Mouse (Mus musculus): ENCODE data around the gene Ccdc22.
A peak's percentile ranks its signal among the peaks of the same experiment; 100 is the strongest.

Ccdc22 gene

GRCm38 (mm10) chrX:7604879-7605574, at the start of gene Ccdc22:
TSS of gene Ccdc22 (minus strand) at chrX:7605517.
- DNase-seq (ENCODE audit: low spot score) = peak; percentile 81

GRCm38 (mm10) chrX:7648671-7649304, 43.5 kb upstream of the Ccdc22 start:
- DNase-seq (ENCODE audit: low spot score) = peak; percentile 87

GRCm38 (mm10) chrX:7645349-7645748, 40.0 kb upstream of the Ccdc22 start:
- peak; percentile 46 for DNase-seq (ENCODE audit: low spot score)

- DNase-seq (ENCODE audit: low spot score) = no peak
Measured at GRCm38 (mm10) chrX:7640785-7641184, 35.5 kb upstream of the Ccdc22 start.

GRCm38 (mm10) chrX:7639536-7640325, 34.4 kb upstream of the Ccdc22 start:
- no peak for DNase-seq (ENCODE audit: low spot score)

GRCm38 (mm10) chrX:7638401-7639091, 33.2 kb upstream of the Ccdc22 start, which contains the start of gene Syp:
TSS of gene Syp (plus strand) at chrX:7638471.
- DNase-seq (ENCODE audit: low spot score) = peak; percentile 82

GRCm38 (mm10) chrX:7635101-7635500, 29.8 kb upstream of the Ccdc22 start:
- no peak for DNase-seq (ENCODE audit: low spot score)

- no peak for DNase-seq (ENCODE audit: low spot score)
Measured at GRCm38 (mm10) chrX:7632560-7632959, 27.2 kb upstream of the Ccdc22 start.

GRCm38 (mm10) chrX:7617889-7618551, 12.7 kb upstream of the Ccdc22 start:
- no peak for DNase-seq (ENCODE audit: low spot score)

GRCm38 (mm10) chrX:7610536-7611258, 5.4 kb upstream of the Ccdc22 start:
- DNase-seq (ENCODE audit: low spot score) = no peak

GRCm38 (mm10) chrX:7610035-7610434, 4.7 kb upstream of the Ccdc22 start:
- no peak for DNase-seq (ENCODE audit: low spot score)

- DNase-seq (ENCODE audit: low spot score) = no peak
Measured at GRCm38 (mm10) chrX:7606783-7607182, 1.5 kb upstream of the Ccdc22 start, which contains the start of gene Cacna1f. TSS of gene Cacna1f (plus strand) at chrX:7607083.

GRCm38 (mm10) chrX:7605575-7605941, 241 bp upstream of the Ccdc22 start:
- DNase-seq (ENCODE audit: low spot score) = no peak

- DNase-seq (ENCODE audit: low spot score) = no peak
Measured at GRCm38 (mm10) chrX:7604004-7604403, 1.3 kb downstream of the Ccdc22 start.

GRCm38 (mm10) chrX:7595371-7595770, 9.9 kb downstream of the Ccdc22 start:
- no peak for DNase-seq (ENCODE audit: low spot score)

- no peak for DNase-seq (ENCODE audit: low spot score)
Measured at GRCm38 (mm10) chrX:7586356-7586755, 19.0 kb downstream of the Ccdc22 start.

- no peak for DNase-seq (ENCODE audit: low spot score)
Measured at GRCm38 (mm10) chrX:7583881-7584280, 21.4 kb downstream of the Ccdc22 start.

GRCm38 (mm10) chrX:7581151-7581550, 24.2 kb downstream of the Ccdc22 start:
- DNase-seq (ENCODE audit: low spot score) = no peak

GRCm38 (mm10) chrX:7574885-7575231, 30.5 kb downstream of the Ccdc22 start:
- no peak for DNase-seq (ENCODE audit: low spot score)

GRCm38 (mm10) chrX:7574087-7574884, 31.0 kb downstream of the Ccdc22 start, which contains the start of gene Ppp1r3f:
TSS of gene Ppp1r3f (minus strand) at chrX:7574283.
- DNase-seq (ENCODE audit: low spot score) = peak; percentile 96

All from testis, postnatal 14 days (tissue).